Mouse (Mus musculus): ENCODE measurements around the gene Xpr1. TPM values are rescaled to one million over a fixed set of nuclear protein-coding genes. Genes with fewer than 3 reads are reported as not detected.
A peak's percentile ranks its signal among the peaks of the same experiment; 100 is the strongest.

The Xpr1 gene
- polyA plus RNA-seq, 1 experiment from 2014 or later = 2.3 TPM

DNA sequence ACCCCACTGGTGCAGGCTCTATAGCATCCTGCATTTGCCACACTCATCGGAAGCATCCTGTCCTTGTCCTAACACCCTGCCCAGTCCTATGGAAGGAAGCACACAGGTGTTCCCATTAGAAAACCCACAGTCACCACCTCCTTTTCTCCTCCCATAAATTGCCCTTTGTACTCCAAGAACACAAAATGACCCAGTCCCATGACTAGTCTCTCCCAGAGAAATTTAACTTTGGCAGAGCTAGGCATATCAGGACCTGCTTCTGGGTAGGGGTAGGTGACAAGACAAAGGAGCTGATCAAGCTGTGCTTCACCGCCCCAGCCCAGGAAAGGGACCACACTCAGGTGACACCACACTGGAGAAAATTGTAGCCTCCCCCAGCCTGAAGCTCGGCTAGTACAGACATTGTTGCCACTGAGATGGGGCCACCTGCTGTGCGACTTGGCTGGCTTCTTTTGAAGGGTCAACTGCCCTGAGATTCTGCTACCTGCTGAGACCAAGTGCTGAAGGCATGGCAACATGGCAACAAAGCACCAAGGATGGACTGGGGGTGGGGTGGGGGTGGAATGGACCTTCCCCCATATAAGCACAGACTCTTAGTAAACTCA, 166.6 kb downstream of the Xpr1 start:
- TF ChIP-seq EP300 (IDR thresholded peaks at IDR 0.05; ENCODE audit: low read depth) (no peak), CTCF (IDR thresholded peaks at IDR 0.05; ENCODE audit: low read depth) (no peak)
- no peak overlapping the region for H3K9ac ChIP-seq (replicated peaks)
- no peak overlapping the region for H3K4me2 ChIP-seq (ENCODE audit: low read depth, low read length)
- no peaks in the 10 kb centered on the region; the same call in none of the 2 replicates for H3K4me1 ChIP-seq (ENCODE audit: insufficient read depth)
- no peak overlapping the region for H3K27ac ChIP-seq (ENCODE audit: low read depth)
- no peak for ATAC-seq
- peaks cover 13% of the 10 kb centered on the region; the same call in 1 of the 2 replicates for H3K27me3 ChIP-seq (ENCODE audit: insufficient read depth, low read length)
- DNase-seq = no peak
- H3K9me3 ChIP-seq (ENCODE audit: low read length) = no peaks in the 10 kb centered on the region
- 62% methylated on average over 4 of the region's 4 CpGs for WGBS (ENCODE audit: insufficient replicate concordance)
- H3K4me3 ChIP-seq (ENCODE audit: low read depth, low read length) = no peak overlapping the region
- H3K36me3 ChIP-seq (replicated peaks; ENCODE audit: insufficient read depth, low read length) = no peaks in the 10 kb centered on the region

DNA sequence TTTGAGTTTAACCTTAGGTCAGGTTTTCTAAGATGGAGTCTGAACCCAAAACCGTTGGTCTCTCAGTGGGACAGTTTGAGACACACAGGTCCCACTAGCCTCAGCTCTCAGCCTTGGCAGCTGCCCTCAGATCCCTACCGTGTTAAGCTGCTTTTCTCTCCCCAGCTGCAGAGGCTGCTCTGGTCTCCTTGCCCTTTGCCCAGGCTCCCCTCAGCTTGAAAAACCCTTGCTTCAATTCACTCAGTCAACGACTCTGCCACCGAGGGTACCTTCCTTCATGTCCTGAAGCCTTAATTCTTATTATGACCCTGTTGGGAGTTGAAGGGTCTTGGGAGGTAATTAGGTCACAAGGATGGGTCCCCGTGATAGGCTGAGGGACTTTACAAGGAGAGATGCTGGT, 167.3 kb downstream of the Xpr1 start:
- Histone ChIP-seq H3K4me1 (ENCODE audit: insufficient read depth) (no peaks in the 10 kb centered on the region; the same call in none of the 2 replicates), H3K4me2 (ENCODE audit: low read depth, low read length) (no peak overlapping the region), H3K4me3 (ENCODE audit: low read depth, low read length) (no peak overlapping the region), H3K9ac (replicated peaks) (no peak overlapping the region), H3K27me3 (ENCODE audit: insufficient read depth, low read length) (peaks cover 21% of the 10 kb centered on the region), H3K36me3 (replicated peaks; ENCODE audit: insufficient read depth, low read length) (no peaks in the 10 kb centered on the region), H3K27ac (ENCODE audit: low read depth) (no peak overlapping the region), H3K9me3 (ENCODE audit: low read length) (no peaks in the 10 kb centered on the region)
- WGBS (ENCODE audit: insufficient replicate concordance) = 39% methylated on average over 5 of the region's 5 CpGs
- TF ChIP-seq CTCF (IDR thresholded peaks at IDR 0.05; ENCODE audit: low read depth) (no peak), EP300 (IDR thresholded peaks at IDR 0.05; ENCODE audit: low read depth) (no peak)
- ATAC-seq (no peak), DNase-seq (no peak)

DNA sequence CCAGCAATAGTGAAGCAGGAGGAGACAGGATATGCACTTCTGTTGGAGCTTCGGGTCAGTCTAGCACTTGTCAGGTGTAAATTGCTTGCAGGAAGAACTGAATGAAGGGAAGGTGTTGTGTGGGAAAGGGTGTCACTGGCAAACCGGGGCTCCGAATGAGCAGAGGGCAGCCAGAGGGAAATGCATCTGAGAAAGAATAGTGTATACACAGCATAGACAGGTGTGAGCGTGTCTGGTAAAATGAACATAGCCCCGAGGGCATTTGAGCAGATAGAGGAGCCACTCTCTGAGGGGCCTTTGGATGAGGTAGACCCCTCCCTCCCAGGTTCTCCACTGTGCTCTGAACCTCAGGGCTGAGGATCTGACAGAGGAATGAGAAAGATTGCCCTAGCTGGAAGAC, 169.2 kb downstream of the Xpr1 start:
- TF ChIP-seq CTCF (IDR thresholded peaks at IDR 0.05; ENCODE audit: low read depth) (no peak), EP300 (IDR thresholded peaks at IDR 0.05; ENCODE audit: low read depth) (no peak)
- H3K4me3 ChIP-seq (ENCODE audit: low read depth, low read length) = no peak overlapping the region
- DNase-seq (no peak), ATAC-seq (no peak)
- H3K4me2 ChIP-seq (ENCODE audit: low read depth, low read length) = no peak overlapping the region
- no peaks in the 10 kb centered on the region for H3K9me3 ChIP-seq (ENCODE audit: low read length)
- H3K36me3 ChIP-seq (replicated peaks; ENCODE audit: insufficient read depth, low read length) = no peaks in the 10 kb centered on the region
- peaks cover 35% of the 10 kb centered on the region for H3K27me3 ChIP-seq (ENCODE audit: insufficient read depth, low read length)
- H3K4me1 ChIP-seq (ENCODE audit: insufficient read depth) = peaks cover 5% of the 10 kb centered on the region
- WGBS (ENCODE audit: insufficient replicate concordance) = 47% methylated on average over 5 of the region's 5 CpGs
- H3K9ac ChIP-seq (replicated peaks) = no peak overlapping the region
- no peak overlapping the region for H3K27ac ChIP-seq (ENCODE audit: low read depth)

DNA sequence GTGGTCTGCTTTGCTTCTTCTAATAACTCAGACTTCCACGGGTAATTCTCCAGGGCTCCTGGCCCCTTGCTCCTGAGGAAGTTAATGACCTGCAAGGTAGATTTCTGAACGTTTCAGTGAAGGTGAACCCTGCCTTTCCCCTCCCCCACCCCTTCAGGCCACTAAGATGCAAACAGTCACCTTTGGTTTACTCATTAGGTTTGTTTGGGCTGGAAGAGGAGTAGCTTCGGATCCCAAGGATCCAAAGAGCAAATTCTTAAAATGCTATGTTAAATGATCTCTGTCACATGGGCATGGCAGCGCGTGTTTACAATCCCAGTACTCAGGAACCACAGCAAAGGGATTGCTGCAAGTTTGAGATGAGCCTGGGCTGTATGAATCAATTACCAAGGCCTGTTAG, 169.8 kb downstream of the Xpr1 start:
- H3K4me2 ChIP-seq (ENCODE audit: low read depth, low read length) = no peak overlapping the region
- peaks cover 5% of the 10 kb centered on the region for H3K4me1 ChIP-seq (ENCODE audit: insufficient read depth)
- peaks cover 36% of the 10 kb centered on the region for H3K27me3 ChIP-seq (ENCODE audit: insufficient read depth, low read length)
- no peak overlapping the region for H3K9ac ChIP-seq (replicated peaks)
- no peaks in the 10 kb centered on the region for H3K9me3 ChIP-seq (ENCODE audit: low read length)
- H3K36me3 ChIP-seq (replicated peaks; ENCODE audit: insufficient read depth, low read length) = no peaks in the 10 kb centered on the region
- no peak overlapping the region for H3K27ac ChIP-seq (ENCODE audit: low read depth)
- TF ChIP-seq EP300 (IDR thresholded peaks at IDR 0.05; ENCODE audit: low read depth) (no peak), CTCF (IDR thresholded peaks at IDR 0.05; ENCODE audit: low read depth) (no peak)
- no peak overlapping the region for H3K4me3 ChIP-seq (ENCODE audit: low read depth, low read length)
- no peak for DNase-seq
- WGBS (ENCODE audit: insufficient replicate concordance) = 21% methylated on average over 5 of the region's 5 CpGs
- ATAC-seq = no peak

DNA sequence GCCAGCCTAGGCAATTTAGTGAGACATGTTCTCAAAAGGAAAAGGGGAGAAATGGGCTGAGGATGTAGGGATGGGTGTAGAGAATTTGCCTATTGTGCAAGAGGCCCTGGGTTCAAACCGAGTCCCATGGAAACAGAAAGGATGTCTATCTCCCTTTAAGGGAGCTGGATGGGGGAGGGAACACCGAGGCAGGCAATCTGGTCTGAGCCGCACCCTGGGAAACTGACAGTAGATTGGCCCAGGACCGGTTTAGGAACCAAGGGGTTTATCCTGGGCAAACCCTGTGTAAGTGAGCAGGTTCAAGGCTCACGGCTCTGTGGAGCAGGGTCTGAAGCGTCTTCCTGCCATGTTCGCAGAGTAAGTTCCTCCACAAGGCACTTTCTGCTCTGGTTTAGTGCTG, 171.7 kb downstream of the Xpr1 start:
- H3K36me3 ChIP-seq (replicated peaks; ENCODE audit: insufficient read depth, low read length) = no peaks in the 10 kb centered on the region
- ATAC-seq (no peak), DNase-seq (no peak)
- H3K27me3 ChIP-seq (ENCODE audit: insufficient read depth, low read length) = peaks cover 36% of the 10 kb centered on the region
- H3K4me2 ChIP-seq (ENCODE audit: low read depth, low read length) = no peak overlapping the region
- H3K4me3 ChIP-seq (ENCODE audit: low read depth, low read length) = no peak overlapping the region
- H3K27ac ChIP-seq (ENCODE audit: low read depth) = no peak overlapping the region
- TF ChIP-seq CTCF (IDR thresholded peaks at IDR 0.05; ENCODE audit: low read depth) (no peak), EP300 (IDR thresholded peaks at IDR 0.05; ENCODE audit: low read depth) (no peak)
- WGBS (ENCODE audit: insufficient replicate concordance) = 59% methylated on average over 7 of the region's 7 CpGs
- H3K9ac ChIP-seq (replicated peaks) = no peak overlapping the region
- no peaks in the 10 kb centered on the region for H3K9me3 ChIP-seq (ENCODE audit: low read length)
- peaks cover 5% of the 10 kb centered on the region for H3K4me1 ChIP-seq (ENCODE audit: insufficient read depth)

DNA sequence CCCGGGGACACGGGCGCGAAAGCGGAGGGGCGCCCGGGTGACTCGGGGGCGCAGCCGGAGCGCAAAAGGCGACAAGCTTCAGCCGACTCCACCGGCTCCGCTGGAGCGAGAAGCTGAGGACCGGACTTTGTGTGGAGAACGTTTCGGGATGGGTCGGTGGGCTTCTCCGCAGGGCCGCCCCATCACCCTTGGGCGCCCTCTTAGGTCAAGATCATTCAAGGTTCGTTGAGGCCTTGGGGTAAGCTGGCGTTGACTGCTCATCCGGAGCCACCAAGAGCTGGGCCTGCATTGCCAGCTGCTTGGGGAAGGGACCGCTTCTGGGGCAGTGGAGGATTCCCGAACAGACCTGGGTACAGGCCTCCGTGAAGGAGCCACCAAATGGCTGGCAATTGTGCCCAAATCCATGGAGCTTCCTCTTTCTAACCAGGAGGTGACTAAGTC, 172.4 kb downstream of the Xpr1 start:
- Histone ChIP-seq H3K27ac (ENCODE audit: low read depth) (no peak overlapping the region), H3K9ac (replicated peaks) (peak overlapping the region; percentile 44; the same call in 1 of the 2 replicates), H3K9me3 (ENCODE audit: low read length) (no peaks in the 10 kb centered on the region), H3K4me2 (ENCODE audit: low read depth, low read length) (peak overlapping the region; percentile 74), H3K27me3 (ENCODE audit: insufficient read depth, low read length) (peaks cover 36% of the 10 kb centered on the region), H3K4me3 (ENCODE audit: low read depth, low read length) (peak overlapping the region; percentile 47), H3K36me3 (replicated peaks; ENCODE audit: insufficient read depth, low read length) (no peaks in the 10 kb centered on the region), H3K4me1 (ENCODE audit: insufficient read depth) (peaks cover 5% of the 10 kb centered on the region)
- TF ChIP-seq CTCF (IDR thresholded peaks at IDR 0.05; ENCODE audit: low read depth) = no peak
- TF ChIP-seq EP300 (IDR thresholded peaks at IDR 0.05; ENCODE audit: low read depth) = no peak
- no peak for DNase-seq
- 6% methylated on average over 29 of the region's 29 CpGs for WGBS (ENCODE audit: insufficient replicate concordance)
- ATAC-seq = no peak
